Mouse (Mus musculus): Measurements from ENCODE around the gene Mrpl43. TPM values are rescaled to one million over a fixed set of nuclear protein-coding genes. Genes with fewer than 3 reads are reported as not detected.

Mrpl43 gene
- polyA plus RNA-seq, 1 experiment from 2014 or later, result 60.2 TPM

DNA sequence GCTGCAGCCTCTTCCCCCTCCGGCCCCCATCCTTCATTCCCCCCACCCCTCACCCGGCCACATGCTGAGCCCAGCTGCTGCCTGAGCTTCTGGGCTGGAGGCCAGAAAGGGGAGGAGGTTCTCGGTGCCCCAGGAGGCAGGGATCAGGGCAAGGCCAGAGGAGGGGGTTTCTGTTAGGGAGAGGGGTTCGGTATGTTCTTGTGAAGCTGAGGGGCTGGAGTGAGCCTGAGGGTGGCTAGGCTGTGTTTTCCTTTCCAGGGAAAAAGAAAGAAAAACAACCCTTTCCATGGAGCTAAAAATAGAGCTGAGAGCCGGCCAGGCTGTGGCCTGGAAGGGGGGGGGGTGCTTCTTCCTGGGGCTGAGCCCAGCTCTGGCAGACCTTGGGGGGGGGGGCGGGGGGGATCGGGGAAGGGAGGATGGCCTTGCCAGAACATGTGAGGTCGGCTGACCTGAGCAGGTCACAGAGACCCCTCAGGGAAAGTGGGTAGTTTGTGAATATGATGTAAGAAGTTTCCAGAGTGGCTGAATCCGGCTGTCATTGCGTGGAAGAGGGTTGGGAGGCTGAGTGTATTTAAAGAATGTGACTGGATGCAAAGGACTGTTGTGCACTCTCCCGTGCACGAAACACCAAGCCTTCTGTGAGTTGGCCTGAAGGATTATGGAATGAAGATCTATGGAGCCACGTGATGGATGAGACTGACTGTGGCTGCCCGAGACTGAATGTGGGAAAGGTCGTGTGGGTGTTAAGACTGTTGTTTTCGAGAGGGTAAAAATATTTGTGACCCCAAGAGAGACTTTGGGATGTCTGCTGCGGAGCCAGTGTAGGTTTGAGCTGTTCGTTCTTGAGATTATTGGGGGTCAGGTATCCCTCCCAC lies 10.3 kb upstream of the Mrpl43 start:
- H3K27ac ChIP-seq, result peak overlapping the region; percentile 99
- no peaks in the 10 kb centered on the region for H3K27me3 ChIP-seq
- peak overlapping the region; percentile 82 for H3K4me3 ChIP-seq
- H3K9me3 ChIP-seq (replicated peaks), result no peaks in the 10 kb centered on the region
- peaks cover 56% of the 10 kb centered on the region for H3K4me1 ChIP-seq (replicated peaks)
- H3K9ac ChIP-seq, result peak overlapping the region; percentile 81
- H3K4me2 ChIP-seq, result peak overlapping the region; percentile 80
- peak; percentile 31 for ATAC-seq (replicated peaks; ENCODE audit: insufficient number of reproducible peaks, insufficient read depth, low FRiP score, low read depth)
- peaks cover 13% of the 10 kb centered on the region; the same call in 1 of the 2 replicates for H3K36me3 ChIP-seq
- WGBS, result 0% methylated on average over 17 of the region's 18 CpGs

DNA sequence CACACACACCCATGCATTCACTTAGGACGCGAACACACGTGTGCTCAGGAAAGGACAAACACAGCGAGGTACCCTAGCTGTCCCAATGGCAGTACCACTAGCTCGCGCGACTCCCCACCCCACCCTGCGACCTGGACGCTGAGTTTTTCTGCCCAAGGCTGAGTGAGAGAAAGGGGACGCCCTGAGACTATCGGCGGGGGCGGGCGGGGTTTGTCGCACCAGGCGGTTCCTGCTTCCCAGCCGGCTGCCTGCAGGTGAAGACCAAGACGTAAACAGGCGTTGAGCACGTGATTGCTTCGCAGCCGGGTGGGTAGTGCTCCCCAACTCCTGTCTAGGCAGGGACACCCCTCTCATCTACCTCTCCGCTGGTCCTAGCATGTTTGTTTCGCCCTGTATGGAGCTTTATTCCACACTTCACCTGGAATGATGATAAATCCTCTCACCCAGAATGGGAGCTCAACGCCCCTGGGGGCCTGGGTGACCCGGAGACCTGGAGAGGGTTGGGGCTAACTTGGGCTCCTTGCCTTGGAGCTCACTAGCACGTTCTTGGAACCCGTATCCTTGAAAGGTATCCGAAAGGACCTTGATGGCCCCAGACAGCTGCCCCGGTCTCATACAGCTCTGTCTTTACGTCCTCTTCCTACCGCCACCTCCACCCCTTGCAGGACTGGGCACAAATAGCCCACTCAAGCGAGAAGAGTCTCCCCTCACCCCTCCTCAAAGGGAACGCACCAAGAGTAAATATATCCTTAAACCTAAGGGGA lies 9.5 kb upstream of the Mrpl43 start:
- Histone ChIP-seq H3K4me2 (peak overlapping the region; percentile 80), H3K4me3 (peak overlapping the region; percentile 82), H3K9me3 (replicated peaks) (no peaks in the 10 kb centered on the region), H3K27me3 (no peaks in the 10 kb centered on the region), H3K4me1 (replicated peaks) (peaks cover 47% of the 10 kb centered on the region), H3K36me3 (peaks cover 19% of the 10 kb centered on the region), H3K27ac (peak overlapping the region; percentile 99), H3K9ac (peak overlapping the region; percentile 81)
- ATAC-seq (replicated peaks; ENCODE audit: insufficient number of reproducible peaks, insufficient read depth, low FRiP score, low read depth), result no peak
- WGBS, result under 1% methylated on average over 34 of the region's 34 CpGs

DNA sequence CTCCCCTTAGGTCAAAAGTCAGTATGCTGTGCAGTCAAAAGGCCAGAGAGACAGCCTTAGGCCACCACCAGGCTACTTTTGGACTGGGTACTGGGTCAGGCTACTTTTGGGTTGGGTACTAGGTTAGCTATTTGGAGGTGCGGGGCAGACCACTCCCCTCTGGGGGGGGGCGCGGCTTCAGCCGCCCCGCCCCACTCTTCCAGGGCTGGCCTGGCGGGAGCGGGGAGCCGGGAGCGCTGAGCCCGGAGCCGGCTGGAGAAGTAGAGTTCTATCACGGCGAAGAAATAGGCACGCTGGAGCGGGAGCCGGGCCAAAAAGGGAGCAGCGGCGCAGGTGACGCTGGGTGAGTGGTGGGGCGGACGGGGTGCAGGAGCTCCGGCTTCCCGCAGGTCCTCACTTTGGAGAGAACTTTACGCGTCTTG lies 8.8 kb upstream of the Mrpl43 start:
- H3K36me3 ChIP-seq, result peaks cover 26% of the 10 kb centered on the region
- H3K4me1 ChIP-seq (replicated peaks), result peaks cover 40% of the 10 kb centered on the region
- H3K27ac ChIP-seq, result peak overlapping the region; percentile 99
- H3K27me3 ChIP-seq, result no peaks in the 10 kb centered on the region
- H3K4me3 ChIP-seq, result peak overlapping the region; percentile 82
- no peaks in the 10 kb centered on the region for H3K9me3 ChIP-seq (replicated peaks)
- peak overlapping the region; percentile 80 for H3K4me2 ChIP-seq
- WGBS, result under 1% methylated on average over 25 of the region's 25 CpGs
- peak overlapping the region; percentile 81 for H3K9ac ChIP-seq
- ATAC-seq (replicated peaks; ENCODE audit: insufficient number of reproducible peaks, insufficient read depth, low FRiP score, low read depth), result peak; percentile 23

DNA sequence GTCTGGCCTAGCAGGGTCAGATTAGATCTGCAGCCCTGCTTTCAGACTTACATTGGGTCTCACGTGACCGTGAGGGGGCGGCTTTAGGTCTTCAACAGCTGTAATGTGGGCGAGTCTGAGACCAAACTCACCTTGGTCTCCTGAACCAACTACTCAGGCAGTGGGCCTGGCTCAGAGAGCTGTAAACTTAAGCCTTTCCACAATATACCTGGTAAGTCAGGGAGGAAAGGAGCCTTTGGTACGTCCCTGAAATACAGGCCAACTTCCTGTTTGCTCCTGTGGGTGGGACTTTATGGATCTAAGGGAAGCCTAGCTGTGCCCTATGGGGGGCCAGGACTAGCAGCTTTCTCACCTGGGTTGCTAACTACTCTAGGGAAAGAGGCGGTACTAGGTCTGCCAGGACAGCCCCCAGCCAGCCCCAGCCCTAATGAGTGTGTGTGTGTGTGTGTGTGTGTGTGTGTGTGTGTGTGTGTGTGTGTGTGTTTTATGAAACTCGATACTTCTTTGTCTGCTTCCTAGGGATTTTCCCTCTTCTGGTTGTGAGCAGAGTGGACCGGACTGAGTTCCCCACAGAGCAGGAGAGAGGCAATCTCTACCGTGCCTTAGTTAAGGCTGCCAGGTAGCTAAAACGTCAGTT lies 8.2 kb upstream of the Mrpl43 start, which contains the start of gene Lzts2:
Gene Lzts2, plus strand, starts transcription at position 80 of the 637 bp plus-strand sequence.
- WGBS, result 7% methylated on average over 10 of the region's 10 CpGs
- H3K36me3 ChIP-seq, result peaks cover 30% of the 10 kb centered on the region
- H3K9ac ChIP-seq, result peak within 1 kb of the TSS; percentile 81
- H3K27me3 ChIP-seq, result no peaks in the 10 kb centered on the region
- H3K9me3 ChIP-seq (replicated peaks), result no peaks in the 10 kb centered on the region
- peak within 1 kb of the TSS; percentile 82 for H3K4me3 ChIP-seq
- peak within 1 kb of the TSS; percentile 99 for H3K27ac ChIP-seq
- H3K4me1 ChIP-seq (replicated peaks), result peaks cover 35% of the 10 kb centered on the region
- peak within 1 kb of the TSS; percentile 80 for H3K4me2 ChIP-seq
- ATAC-seq (replicated peaks; ENCODE audit: insufficient number of reproducible peaks, insufficient read depth, low FRiP score, low read depth), result no peak

DNA sequence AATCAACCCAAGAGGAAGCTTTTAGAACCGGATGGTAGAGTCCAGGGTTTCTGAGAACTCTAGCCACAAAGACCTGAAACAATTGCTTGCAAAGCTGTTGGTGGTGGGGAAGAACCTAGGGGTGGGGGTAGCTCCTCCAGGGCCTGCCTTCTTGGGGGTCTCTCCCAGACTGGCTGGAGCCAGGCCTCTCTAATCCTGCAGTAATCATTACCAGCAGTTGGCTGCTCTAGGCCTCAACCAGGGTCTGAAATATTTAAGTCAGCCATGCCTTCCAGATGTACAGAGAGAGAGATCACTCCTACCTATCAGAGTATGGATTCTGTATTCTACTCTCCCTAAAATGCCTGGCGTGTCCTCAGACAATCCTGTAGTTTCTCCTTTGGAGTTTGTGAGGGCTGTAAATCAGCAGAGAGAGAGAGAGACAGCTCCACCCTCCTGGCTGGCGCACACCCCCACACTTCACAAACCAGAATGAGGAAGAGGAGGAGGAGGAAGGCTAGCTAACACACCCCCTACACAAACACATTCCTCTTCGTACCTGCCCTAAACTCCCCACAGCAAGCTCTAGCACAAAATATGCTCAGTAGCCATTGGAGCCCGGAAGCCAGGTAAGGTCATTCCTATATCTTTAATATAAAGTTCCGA lies 7.5 kb upstream of the Mrpl43 start:
- Histone ChIP-seq H3K4me3 (no peak overlapping the region), H3K4me2 (peak overlapping the region; percentile 80; the same call in 1 of the 2 replicates), H3K9ac (no peak overlapping the region)

DNA sequence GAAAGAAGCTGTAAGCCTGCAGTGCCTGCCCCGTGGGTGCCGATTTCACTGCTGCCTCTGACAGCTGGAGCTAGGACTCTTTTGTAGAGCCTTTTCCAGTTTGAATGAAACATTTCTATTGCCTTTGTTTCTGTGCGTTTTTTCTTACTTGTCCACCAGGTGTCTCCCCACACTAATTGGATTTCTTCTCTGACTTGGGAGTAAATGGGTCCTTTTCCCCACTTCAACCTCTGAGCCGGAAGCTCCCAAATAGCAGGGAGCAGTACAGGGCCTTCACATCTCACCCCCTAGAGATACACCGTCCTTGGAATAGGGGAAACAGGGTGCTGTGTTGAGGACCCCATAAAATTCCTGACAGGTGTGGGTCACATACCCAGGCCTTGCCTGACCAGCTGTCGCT lies 6.4 kb upstream of the Mrpl43 start:
- no peak overlapping the region for H3K9ac ChIP-seq

More for the DNA sequence above, 7.5 kb upstream of the Mrpl43 start:
- Histone ChIP-seq H3K27ac (peak overlapping the region; percentile 99), H3K9me3 (replicated peaks) (no peaks in the 10 kb centered on the region), H3K36me3 (peaks cover 30% of the 10 kb centered on the region), H3K27me3 (no peaks in the 10 kb centered on the region), H3K4me1 (replicated peaks) (peaks cover 30% of the 10 kb centered on the region)
- ATAC-seq (replicated peaks; ENCODE audit: insufficient number of reproducible peaks, insufficient read depth, low FRiP score, low read depth), result no peak
- 60% methylated on average over 6 of the region's 6 CpGs for WGBS

DNA sequence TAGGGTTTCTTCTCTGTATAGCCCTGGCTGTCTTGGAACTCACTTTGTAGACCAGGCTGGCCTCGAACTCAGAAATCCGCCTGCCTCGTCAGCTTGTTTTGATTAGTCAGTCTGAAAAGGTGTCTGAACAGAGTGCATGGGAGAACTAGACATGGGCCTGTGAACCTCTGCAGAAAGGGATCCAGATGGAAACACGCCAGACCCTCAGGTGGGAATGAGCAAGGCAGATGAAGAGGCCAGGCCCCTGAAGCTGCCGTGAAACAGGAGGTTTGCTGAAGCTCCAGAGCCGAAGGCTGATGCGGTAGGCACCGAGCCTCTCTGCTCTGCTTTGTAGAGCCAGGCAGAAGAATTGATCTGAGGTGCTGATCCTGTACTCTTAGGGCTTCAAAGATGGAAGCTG lies 6.0 kb upstream of the Mrpl43 start:
- H3K4me3 ChIP-seq, result no peak overlapping the region
- 80% methylated on average over 8 of the region's 8 CpGs for WGBS
- no peak overlapping the region for H3K27ac ChIP-seq
- H3K9ac ChIP-seq, result no peak overlapping the region
- H3K27me3 ChIP-seq, result no peaks in the 10 kb centered on the region
- H3K4me2 ChIP-seq, result no peak overlapping the region
- no peak for ATAC-seq (replicated peaks; ENCODE audit: insufficient number of reproducible peaks, insufficient read depth, low FRiP score, low read depth)
- H3K36me3 ChIP-seq, result peaks cover 30% of the 10 kb centered on the region
- H3K9me3 ChIP-seq (replicated peaks), result no peaks in the 10 kb centered on the region
- peaks cover 37% of the 10 kb centered on the region for H3K4me1 ChIP-seq (replicated peaks)

More for the DNA sequence above, 6.4 kb upstream of the Mrpl43 start:
- ATAC-seq (replicated peaks; ENCODE audit: insufficient number of reproducible peaks, insufficient read depth, low FRiP score, low read depth), result no peak
- Histone ChIP-seq H3K36me3 (peaks cover 30% of the 10 kb centered on the region), H3K4me3 (no peak overlapping the region), H3K27me3 (no peaks in the 10 kb centered on the region), H3K4me1 (replicated peaks) (peaks cover 35% of the 10 kb centered on the region), H3K4me2 (no peak overlapping the region), H3K27ac (0 out of 2 replicates have a peak overlapping the region, but pooled peaks have one; percentile 99), H3K9me3 (replicated peaks) (no peaks in the 10 kb centered on the region)
- 36% methylated on average over 6 of the region's 6 CpGs for WGBS

DNA sequence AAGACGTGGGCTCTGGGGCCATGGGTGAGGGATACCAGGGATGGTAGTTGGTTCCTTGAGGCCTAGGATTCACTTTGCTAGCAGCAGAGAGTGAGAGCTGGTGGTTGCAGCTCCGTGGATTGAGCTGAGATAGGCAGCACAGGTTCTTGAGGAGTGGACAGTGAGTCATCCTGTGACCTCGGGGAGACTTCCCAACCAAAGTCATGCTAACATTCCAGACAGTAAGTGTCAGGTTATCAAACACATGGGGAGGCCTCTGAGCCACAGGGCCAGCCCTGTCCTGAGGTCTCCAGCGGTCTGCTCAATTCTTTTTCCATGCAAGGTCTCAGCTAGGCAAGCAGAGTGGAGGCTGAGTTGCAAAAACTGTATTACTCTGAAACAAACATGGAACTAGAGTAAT lies 4.4 kb upstream of the Mrpl43 start:
- Histone ChIP-seq H3K27ac (no peak overlapping the region), H3K36me3 (peaks cover 30% of the 10 kb centered on the region), H3K4me3 (no peak overlapping the region), H3K9me3 (replicated peaks) (no peaks in the 10 kb centered on the region), H3K27me3 (no peaks in the 10 kb centered on the region), H3K9ac (no peak overlapping the region), H3K4me2 (no peak overlapping the region), H3K4me1 (replicated peaks) (peaks cover 40% of the 10 kb centered on the region)
- ATAC-seq (replicated peaks; ENCODE audit: insufficient number of reproducible peaks, insufficient read depth, low FRiP score, low read depth), result no peak
- WGBS, result 72% methylated on average over 4 of the region's 4 CpGs

DNA sequence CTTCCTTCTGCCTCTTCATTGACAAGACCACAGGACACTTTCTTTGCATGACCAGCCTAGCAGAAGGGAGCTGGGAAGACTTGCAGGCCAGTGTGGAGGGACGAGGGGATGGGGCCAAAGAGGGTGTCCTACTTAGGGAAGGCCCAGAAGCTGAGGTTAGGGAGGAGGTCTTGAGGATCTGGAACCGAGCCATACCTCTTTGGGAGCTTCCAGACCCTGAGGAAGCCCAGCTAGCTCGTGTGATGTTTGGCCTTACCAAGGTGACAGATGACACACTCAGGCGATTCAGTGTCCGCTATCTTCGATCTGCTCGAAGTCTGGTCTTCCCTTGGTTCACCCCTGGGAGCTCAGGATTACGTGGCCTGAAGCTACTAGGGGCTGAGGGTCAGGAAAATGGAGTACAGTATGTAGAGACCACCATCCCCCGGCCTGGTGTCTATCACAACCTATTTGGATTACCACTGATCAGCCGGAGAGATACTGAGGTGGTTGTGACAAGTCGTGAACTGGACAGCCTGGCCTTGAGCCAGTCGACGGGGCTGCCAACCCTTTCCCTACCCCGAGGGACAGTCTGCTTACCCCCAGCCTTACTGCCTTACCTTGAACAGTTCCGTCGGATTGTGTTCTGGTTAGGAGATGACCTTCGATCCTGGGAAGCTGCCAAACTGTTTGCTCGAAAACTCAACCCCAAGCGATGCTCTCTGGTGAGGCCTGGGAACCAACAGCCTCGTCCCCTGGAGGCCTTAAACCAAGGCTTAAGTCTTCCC lies 1.4 kb upstream of the Mrpl43 start:
- no peak for ATAC-seq (replicated peaks; ENCODE audit: insufficient number of reproducible peaks, insufficient read depth, low FRiP score, low read depth)
- Histone ChIP-seq H3K4me1 (replicated peaks) (peaks cover 34% of the 10 kb centered on the region), H3K27me3 (no peaks in the 10 kb centered on the region), H3K36me3 (peaks cover 42% of the 10 kb centered on the region), H3K9me3 (replicated peaks) (no peaks in the 10 kb centered on the region), H3K27ac (peak overlapping the region; percentile 87), H3K4me2 (peak overlapping the region; percentile 88), H3K4me3 (peak overlapping the region; percentile 97), H3K9ac (peak overlapping the region; percentile 85)
- WGBS, result 77% methylated on average over 20 of the region's 20 CpGs

DNA sequence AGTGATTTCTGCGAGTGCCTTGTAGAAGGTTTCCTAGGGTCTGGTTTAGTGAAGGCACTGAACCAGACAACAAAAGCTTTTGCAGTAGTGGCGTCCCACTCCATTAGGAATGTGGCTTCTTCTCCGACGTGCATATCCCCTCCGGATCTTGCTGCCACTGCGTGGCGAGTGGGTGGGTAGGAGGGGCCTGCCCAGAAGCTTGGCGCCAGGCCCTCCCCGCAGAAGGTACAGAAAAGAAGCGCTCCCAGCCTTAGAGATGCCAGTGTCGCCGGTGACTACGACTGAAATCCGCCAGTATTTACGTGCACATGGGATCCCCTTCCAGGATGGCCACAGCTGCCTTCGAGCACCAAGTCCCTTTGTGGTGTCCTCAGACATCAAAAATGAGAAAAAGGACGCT lies 779 bp upstream of the Mrpl43 start:
- Histone ChIP-seq H3K27ac (peak overlapping the region; percentile 87), H3K4me1 (replicated peaks) (peaks cover 34% of the 10 kb centered on the region), H3K27me3 (no peaks in the 10 kb centered on the region), H3K4me3 (peak overlapping the region; percentile 97), H3K4me2 (peak overlapping the region; percentile 88), H3K9ac (peak overlapping the region; percentile 85), H3K36me3 (peaks cover 37% of the 10 kb centered on the region), H3K9me3 (replicated peaks) (no peaks in the 10 kb centered on the region)
- no peak for ATAC-seq (replicated peaks; ENCODE audit: insufficient number of reproducible peaks, insufficient read depth, low FRiP score, low read depth)
- WGBS, result 36% methylated on average over 17 of the region's 17 CpGs
